Mouse (Mus musculus): ENCODE measurements around the gene Phf19. TPM values are rescaled to one million over a fixed set of nuclear protein-coding genes. Genes with fewer than 3 reads are reported as not detected.

The Phf19 gene
- 2.0 and 2.2 TPM in 2 replicates for polyA plus RNA-seq (2015; fragmentation: Nextera tagmentation; extraction: Ambion mirVana)

GRCm38 (mm10) chr2:34913218-34914068 is at the start of gene Phf19:
Gene Phf19, minus strand, starts transcription at chr2:34914026.

DNA sequence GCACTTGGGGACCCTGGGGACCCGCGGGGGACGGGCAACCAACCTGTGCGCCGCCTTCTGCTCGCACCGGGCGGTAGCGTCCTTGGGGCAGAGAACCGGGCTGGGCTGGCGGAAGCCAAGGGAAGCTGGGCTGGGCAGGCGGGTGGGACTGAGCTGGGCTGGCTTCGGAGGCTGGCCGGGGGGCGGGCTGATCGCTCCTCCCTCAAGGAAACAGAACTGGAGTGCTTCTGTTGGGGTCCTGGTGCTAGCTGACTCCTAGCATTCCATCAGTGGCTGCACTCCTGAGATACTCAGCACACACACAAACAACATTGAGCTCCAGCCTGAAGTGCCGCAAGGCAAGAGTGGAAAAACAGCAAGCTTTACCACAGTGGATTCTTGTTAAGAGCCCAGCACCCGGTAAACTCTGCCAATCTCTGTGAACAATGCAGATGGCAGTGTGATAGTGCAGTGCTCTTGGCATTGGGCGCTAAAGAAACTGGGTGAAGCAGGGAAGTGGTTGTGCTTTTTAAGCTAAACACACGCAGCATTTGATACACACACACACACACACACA is 47.7 kb upstream of the Phf19 start, which contains the start of gene Traf1:
TSS of gene Traf1 (minus strand) at position 292 of the 556 bp plus-strand sequence.

DNA sequence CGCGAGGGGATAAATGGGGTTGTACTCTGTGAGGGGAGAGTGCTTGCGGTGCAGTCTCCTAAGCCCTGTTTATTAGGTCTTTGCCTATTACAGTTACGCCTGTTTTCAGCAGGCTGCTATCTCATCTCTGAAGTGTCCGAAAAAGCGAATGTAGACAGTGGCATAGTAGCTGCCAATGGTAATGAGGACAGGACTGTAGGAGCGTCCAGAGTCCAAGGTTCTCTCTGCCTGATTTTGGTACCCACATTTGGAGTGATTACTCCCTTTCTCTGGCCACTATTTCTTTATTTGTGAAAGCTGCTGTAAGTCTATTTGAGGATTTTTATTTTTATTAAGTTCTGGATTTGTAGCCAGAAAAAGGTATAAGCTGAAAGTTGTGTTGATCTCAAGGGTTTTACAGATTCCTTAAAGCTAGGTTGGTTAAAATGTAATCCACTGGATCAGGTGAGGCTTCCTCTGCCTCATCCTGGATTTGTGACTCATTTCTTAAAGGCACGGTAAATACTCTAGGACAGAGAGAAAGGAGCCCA is 38.9 kb downstream of the Phf19 start, which contains the start of gene Psmd5:
TSS of gene Psmd5 (minus strand) at position 153 of the 530 bp plus-strand sequence.

DNA sequence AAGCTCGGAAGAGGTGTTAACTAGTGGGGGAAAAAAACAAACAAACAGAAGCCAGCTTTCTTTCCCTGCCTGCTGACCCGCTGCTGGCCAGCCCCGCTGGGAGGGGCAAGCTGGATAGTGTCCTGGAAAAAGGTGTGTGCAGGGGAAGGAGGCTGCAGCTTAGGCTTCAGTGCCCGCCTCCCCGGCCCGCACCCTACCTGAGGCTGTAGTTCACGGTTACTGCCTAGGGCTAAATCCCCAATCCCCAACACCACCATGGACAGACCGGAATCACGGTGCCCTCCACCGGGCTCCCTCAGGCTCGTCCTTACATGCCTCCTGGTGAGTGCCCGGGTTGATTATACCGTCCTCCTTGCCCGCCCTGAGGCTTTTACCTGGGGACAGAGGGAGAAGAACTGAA is 39.6 kb downstream of the Phf19 start, which contains the start of gene Cutal:
TSS of gene Cutal (plus strand) at position 126 of the 400 bp plus-strand sequence.

Other genes with a start within 250 kb of the Phf19 start
- gene Gapvd1, start 158.8 kb downstream of the Phf19 start, polyA plus RNA-seq (2015; fragmentation: Nextera tagmentation; extraction: Ambion mirVana) = 74.2 and 77.6 TPM in 2 replicates
- gene Hspa5, start 142.1 kb downstream of the Phf19 start, polyA plus RNA-seq (2015; fragmentation: Nextera tagmentation; extraction: Ambion mirVana) = 357 TPM in 2 replicates
- 26.7 and 27.6 TPM in 2 replicates for gene Rabepk, start 114.1 kb downstream of the Phf19 start, polyA plus RNA-seq (2015; fragmentation: Nextera tagmentation; extraction: Ambion mirVana)
- gene Fbxw2, start 87.7 kb downstream of the Phf19 start, polyA plus RNA-seq (2015; fragmentation: Nextera tagmentation; extraction: Ambion mirVana) = 104 and 106 TPM in 2 replicates
- not detected in 2 replicates for gene Gm34653, start 81.0 kb downstream of the Phf19 start, polyA plus RNA-seq (2015; fragmentation: Nextera tagmentation; extraction: Ambion mirVana)
- 0.45 and 0.71 TPM in 2 replicates for gene Cutal, start 39.6 kb downstream of the Phf19 start, polyA plus RNA-seq (2015; fragmentation: Nextera tagmentation; extraction: Ambion mirVana)
- 71.6 and 77.1 TPM in 2 replicates for gene Psmd5, start 39.1 kb downstream of the Phf19 start, polyA plus RNA-seq (2015; fragmentation: Nextera tagmentation; extraction: Ambion mirVana)
- gene Traf1, start 47.7 kb upstream of the Phf19 start, polyA plus RNA-seq (2015; fragmentation: Nextera tagmentation; extraction: Ambion mirVana) = 5.6 and 7.4 TPM in 2 replicates
- gene Hc, start 147.4 kb upstream of the Phf19 start, polyA plus RNA-seq (2015; fragmentation: Nextera tagmentation; extraction: Ambion mirVana) = 0.57 and 1.3 TPM in 2 replicates
- gene AI182371, start 187.5 kb upstream of the Phf19 start, polyA plus RNA-seq (2015; fragmentation: Nextera tagmentation; extraction: Ambion mirVana) = 0.23 and 0.28 TPM in 2 replicates
- 8.5 and 9.3 TPM in 2 replicates for gene Cntrl, start 195.5 kb upstream of the Phf19 start, polyA plus RNA-seq (2015; fragmentation: Nextera tagmentation; extraction: Ambion mirVana)

Data from neural tube, postnatal 0 days (tissue).